Mouse (Mus musculus): ENCODE results near the gene Selenop. TPM values are rescaled to one million over a fixed set of nuclear protein-coding genes. Genes with fewer than 3 reads are reported as not detected.

Gene Selenop
- total and polyA plus RNA-seq, 3 experiments = 3.3 to 16.5 (median 7.3) TPM

GRCm38 (mm10) chr15:3281737-3282136, 13.4 kb downstream of the Selenop start:
- Histone ChIP-seq H3K4me3 (replicated peaks in 1 of 3; ENCODE audit: low read depth in 2 of 3, low read length in 2 of 3, poor library complexity in 1 of 3) (no peak overlapping the region), H3K36me3 (replicated peaks in 1 of 2; ENCODE audit: control insufficient read depth in 1 of 2, insufficient read depth in 1 of 2, low read length in 1 of 2) (peaks cover 0 to 3% of the 10 kb centered on the region in 2 experiments), H3K27me3 (replicated peaks) (no peaks in the 10 kb centered on the region), H3K79me2 (replicated peaks; ENCODE audit: control insufficient read depth, extremely low read depth, insufficient read depth, poor library complexity, severe bottlenecking) (no peaks in the 10 kb centered on the region), H3K9ac (ENCODE audit: insufficient read depth, low read depth) (no peak overlapping the region), H3K4me1 (ENCODE audit: control insufficient read depth in 1 of 2, insufficient read depth in 2 of 2) (0 out of 4 replicates have a peak, but pooled peaks cover 0 to 3% of the 10 kb centered on the region in 2 experiments), H3K27ac (ENCODE audit: insufficient read depth, low read depth) (no peak overlapping the region), H3K4me2 (ENCODE audit: insufficient read depth, low read depth, poor library complexity, severe bottlenecking) (no peak overlapping the region), H3K9me3 (replicated peaks; ENCODE audit: low read length) (no peaks in the 10 kb centered on the region)
- dilution Hi-C loops (cut with MboI; ENCODE audit: extremely low pct_ligation_motif_present, extremely low pct_unique_long_range_greater_than_20kb, low sequenced_read_pairs) (no loop called here), in situ Hi-C loops (cut with MboI; ENCODE audit: low pct_ligation_motif_present, low pct_unique_long_range_greater_than_20kb, low sequenced_read_pairs) (no loop called here)
- DNase-seq (ENCODE audit: extremely low read depth) = no peak
- TF ChIP-seq RAD21 (IDR thresholded peaks at IDR 0.05; ENCODE audit: low read depth, low read length) (no peak), MEF2A (IDR thresholded peaks at IDR 0.05; ENCODE audit: borderline replicate concordance, low read depth, low read length) (no peak), TBP (conservative IDR thresholded peaks at IDR 0.05; ENCODE audit: low read depth, low read length) (no peak), TCF12 (IDR thresholded peaks at IDR 0.05; ENCODE audit: low read depth, low read length) (no peak), ZC3H11A (IDR thresholded peaks at IDR 0.05; ENCODE audit: low read depth, low read length) (no peak), MYC (IDR thresholded peaks at IDR 0.05; ENCODE audit: low read depth, low read length) (no peak), ZKSCAN1 (IDR thresholded peaks at IDR 0.05; ENCODE audit: borderline replicate concordance, low read depth, low read length) (no peak), USF1 (IDR thresholded peaks at IDR 0.05; ENCODE audit: low read depth, low read length) (no peak)

GRCm38 (mm10) chr15:3286032-3286431, 17.7 kb downstream of the Selenop start:
- peaks cover 2 to 7% of the 10 kb centered on the region in 2 experiments; a peak in 2 of 4 replicates for H3K4me1 ChIP-seq (ENCODE audit: control insufficient read depth in 1 of 2, insufficient read depth in 2 of 2)
- H3K9me3 ChIP-seq (replicated peaks; ENCODE audit: low read length) = no peaks in the 10 kb centered on the region
- no peak overlapping the region for H3K27ac ChIP-seq (ENCODE audit: insufficient read depth, low read depth)
- H3K36me3 ChIP-seq (replicated peaks in 1 of 2; ENCODE audit: control insufficient read depth in 1 of 2, insufficient read depth in 1 of 2, low read length in 1 of 2) = no peaks in the 10 kb centered on the region
- in situ Hi-C loops (cut with MboI; ENCODE audit: low pct_ligation_motif_present, low pct_unique_long_range_greater_than_20kb, low sequenced_read_pairs) (no loop called here), dilution Hi-C loops (cut with MboI; ENCODE audit: extremely low pct_ligation_motif_present, extremely low pct_unique_long_range_greater_than_20kb, low sequenced_read_pairs) (no loop called here)
- H3K79me2 ChIP-seq (replicated peaks; ENCODE audit: control insufficient read depth, extremely low read depth, insufficient read depth, poor library complexity, severe bottlenecking) = no peaks in the 10 kb centered on the region
- DNase-seq (ENCODE audit: extremely low read depth) = no peak
- H3K27me3 ChIP-seq (replicated peaks) = no peaks in the 10 kb centered on the region
- H3K4me3 ChIP-seq (replicated peaks in 1 of 3; ENCODE audit: low read depth in 2 of 3, low read length in 2 of 3, poor library complexity in 1 of 3) = no peak overlapping the region
- H3K9ac ChIP-seq (ENCODE audit: insufficient read depth, low read depth) = no peak overlapping the region
- TF ChIP-seq E2F4 (IDR thresholded peaks at IDR 0.05; ENCODE audit: insufficient replicate concordance, low read depth, low read length) (no peak), CTCF (conservative IDR thresholded peaks at IDR 0.05 in 1 of 2, IDR thresholded peaks at IDR 0.05 in 1 of 2; ENCODE audit: low read depth in 2 of 2, low read length in 2 of 2) (no peak), MYC (IDR thresholded peaks at IDR 0.05; ENCODE audit: low read depth, low read length) (no peak), MXI1 (IDR thresholded peaks at IDR 0.05; ENCODE audit: low read depth, low read length) (no peak), JUN (IDR thresholded peaks at IDR 0.05; ENCODE audit: insufficient read depth, low read depth, low read length) (no peak), MAFK (IDR thresholded peaks at IDR 0.05; ENCODE audit: insufficient replicate concordance, low read length) (no peak), GABPA (IDR thresholded peaks at IDR 0.05; ENCODE audit: insufficient replicate concordance, low read depth, low read length) (no peak), ZC3H11A (IDR thresholded peaks at IDR 0.05; ENCODE audit: low read depth, low read length) (no peak), PAX5 (IDR thresholded peaks at IDR 0.05; ENCODE audit: low read length) (no peak), MEF2A (IDR thresholded peaks at IDR 0.05; ENCODE audit: borderline replicate concordance, low read depth, low read length) (no peak), NELFE (IDR thresholded peaks at IDR 0.05; ENCODE audit: low read depth, low read length) (no peak), MAZ (IDR thresholded peaks at IDR 0.05; ENCODE audit: low read depth, low read length) (no peak), MAX (IDR thresholded peaks at IDR 0.05; ENCODE audit: low read length) (no peak), ZKSCAN1 (IDR thresholded peaks at IDR 0.05; ENCODE audit: borderline replicate concordance, low read depth, low read length) (no peak), ETS1 (conservative IDR thresholded peaks at IDR 0.05; ENCODE audit: low read depth, low read length) (no peak), CHD2 (IDR thresholded peaks at IDR 0.05; ENCODE audit: low read length) (no peak), BHLHE40 (IDR thresholded peaks at IDR 0.05; ENCODE audit: low read depth, low read length) (no peak), EP300 (IDR thresholded peaks at IDR 0.05; ENCODE audit: low read length) (no peak), ELF1 (IDR thresholded peaks at IDR 0.05; ENCODE audit: low read depth, low read length) (no peak), IRF4 (IDR thresholded peaks at IDR 0.05; ENCODE audit: low read depth, low read length) (no peak)
- H3K4me2 ChIP-seq (ENCODE audit: insufficient read depth, low read depth, poor library complexity, severe bottlenecking) = no peak overlapping the region

Measured in CH12.LX (cell line).